Mouse (Mus musculus) left cerebral cortex, adult 2 months (tissue): Measurements from ENCODE around the gene Ldlrad3. TPM values are rescaled to one million over a fixed set of nuclear protein-coding genes. Genes with fewer than 3 reads are reported as not detected.

Experiments used
- DNase-seq, 2 experiments: peaks; one replicate each; pipeline ENCODE4 v3.0.0; 2021 to 2022; ENCODE audit warnings: low spot score in 2 of 2, mixed read lengths in 1 of 2; ENCODE audit errors: extremely low spot score in 1 of 2
- H3K27ac ChIP-seq: fragments of 200-600 bp; 2 replicates; pipeline ENCODE4 v1.8.1; 2022
- H3K4me3 ChIP-seq: fragments of 200-600 bp; 2 replicates; pipeline ENCODE4 v1.8.1; 2022
- CTCF ChIP-seq: fragments of 200-600 bp; IDR thresholded peaks from 2 replicates; pipeline ENCODE4 v1.8.1; 2022; ENCODE audit warnings: antibody characterized with exemption, mild to moderate bottlenecking, moderate library complexity
- intact Hi-C: fragments of 180-260 bp; cut with DNase I; formaldehyde crosslinking; loops from one replicate; pipeline ENCODE4 v1.15.1; 2025
- total RNA-seq, 2 experiments: library from RNA; stranded (reverse); gene quantifications; 2 replicates each; pipeline ENCODE4 v1.2.3; 2021

Ldlrad3 gene
- total RNA-seq, 2 experiments from 2014 or later = 9.1 to 10.3 TPM

DNA sequence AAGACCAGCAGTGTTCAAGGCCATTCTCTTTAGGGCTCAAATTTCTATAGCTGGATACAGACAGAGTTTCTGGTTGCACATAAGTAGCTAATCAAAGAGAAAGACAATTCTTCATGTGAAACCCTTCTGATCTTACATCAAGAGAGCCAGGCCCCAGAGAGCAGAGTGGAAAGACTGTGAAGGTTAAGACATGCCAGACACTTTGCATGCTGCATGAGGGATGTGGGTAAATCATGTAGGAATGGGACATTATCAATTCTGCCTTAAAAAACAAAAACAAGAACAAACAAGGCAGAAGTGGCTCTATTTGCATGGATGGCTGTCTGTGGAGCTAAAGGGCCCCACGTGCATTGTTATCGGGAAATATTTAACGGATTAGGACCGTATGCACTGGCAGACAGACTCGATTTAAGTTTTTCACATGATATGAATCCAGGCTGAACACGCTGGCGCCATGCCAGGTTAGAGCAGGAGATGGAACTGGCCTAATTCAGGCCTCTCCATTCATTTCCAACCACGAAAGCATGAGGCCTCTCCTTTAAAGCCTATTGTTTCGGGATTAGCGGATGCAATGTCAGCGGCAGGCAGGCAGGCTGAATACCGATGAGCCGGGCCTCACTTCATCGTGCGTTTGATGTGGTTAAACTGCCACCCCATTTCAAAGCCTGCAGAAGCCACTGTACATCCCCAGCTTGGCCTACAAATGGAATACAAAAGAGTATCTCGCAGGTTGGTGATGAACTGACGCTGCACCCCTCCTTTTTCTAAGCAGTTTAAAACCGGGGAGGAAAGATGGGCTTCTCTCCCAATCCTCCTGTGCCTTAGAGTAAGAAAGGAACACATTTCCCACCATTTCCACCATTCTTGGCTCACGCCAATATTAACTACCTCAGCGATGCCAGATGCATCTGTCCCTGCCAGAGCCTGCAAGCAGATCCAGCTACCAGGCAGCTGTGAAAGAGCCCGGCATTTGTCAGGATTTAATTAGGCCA is 207.4 kb downstream of the Ldlrad3 start:
- H3K27ac ChIP-seq = peak overlapping the region; percentile 5; the same call in 1 of the 2 replicates
- intact Hi-C loops = no loop called here
- no peak overlapping the region for H3K4me3 ChIP-seq
- DNase-seq = no peak
- no peak for TF ChIP-seq CTCF

DNA sequence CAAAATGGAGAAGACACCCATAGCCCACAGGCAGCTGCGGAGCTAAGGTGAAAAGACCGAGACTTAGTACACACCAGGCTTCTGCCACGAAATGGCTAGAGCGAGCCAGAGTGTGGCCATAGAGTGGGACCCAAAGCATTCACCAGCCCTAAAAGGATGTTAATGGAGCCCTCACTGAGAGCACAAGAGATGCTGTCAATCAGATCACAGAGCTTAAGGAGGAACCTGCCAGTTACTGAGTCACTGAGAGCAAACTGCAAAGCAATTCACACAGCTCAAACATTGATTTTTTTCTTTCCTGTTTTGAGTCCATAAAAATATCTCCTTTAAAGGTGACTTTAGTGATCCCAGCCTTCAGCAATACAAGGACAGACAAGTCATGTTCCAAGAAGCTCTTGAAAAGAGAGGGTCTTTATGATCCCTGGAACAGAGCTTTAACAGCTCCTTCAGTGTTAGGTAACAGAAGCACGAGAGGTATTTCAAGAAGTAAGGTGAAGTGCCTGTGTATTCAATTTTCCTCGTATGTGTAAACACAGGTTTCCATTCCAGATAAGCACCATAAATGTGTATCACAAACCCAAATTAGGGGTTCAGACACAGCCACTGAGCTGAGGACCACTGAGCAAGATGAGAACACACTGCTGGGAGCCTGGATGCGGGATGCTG is 209.7 kb downstream of the Ldlrad3 start:
- H3K27ac ChIP-seq = no peak overlapping the region
- intact Hi-C loops = no loop called here
- no peak for DNase-seq
- TF ChIP-seq CTCF = no peak
- no peak overlapping the region for H3K4me3 ChIP-seq

DNA sequence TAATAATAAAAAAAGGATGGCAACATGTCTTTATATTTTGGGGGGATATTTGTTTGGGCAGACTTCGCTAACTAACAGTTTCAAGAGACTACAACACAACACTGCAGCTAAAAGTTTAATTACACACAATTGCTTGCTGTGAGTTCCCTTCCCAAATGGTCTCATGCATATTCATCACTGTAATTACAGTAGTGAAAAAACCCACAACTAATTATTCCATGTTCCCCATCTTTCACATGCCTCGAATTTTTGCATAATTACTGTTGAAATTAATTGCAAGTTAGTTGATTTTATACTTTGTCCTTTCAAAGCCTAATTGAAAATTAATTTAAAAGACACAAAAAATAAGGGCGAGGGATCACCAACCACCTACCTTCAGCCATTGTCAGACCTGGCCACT is 212.4 kb downstream of the Ldlrad3 start:
- Histone ChIP-seq H3K4me3 (no peak overlapping the region), H3K27ac (no peak overlapping the region)
- intact Hi-C loops = no loop called here
- TF ChIP-seq CTCF = no peak
- no peak for DNase-seq

DNA sequence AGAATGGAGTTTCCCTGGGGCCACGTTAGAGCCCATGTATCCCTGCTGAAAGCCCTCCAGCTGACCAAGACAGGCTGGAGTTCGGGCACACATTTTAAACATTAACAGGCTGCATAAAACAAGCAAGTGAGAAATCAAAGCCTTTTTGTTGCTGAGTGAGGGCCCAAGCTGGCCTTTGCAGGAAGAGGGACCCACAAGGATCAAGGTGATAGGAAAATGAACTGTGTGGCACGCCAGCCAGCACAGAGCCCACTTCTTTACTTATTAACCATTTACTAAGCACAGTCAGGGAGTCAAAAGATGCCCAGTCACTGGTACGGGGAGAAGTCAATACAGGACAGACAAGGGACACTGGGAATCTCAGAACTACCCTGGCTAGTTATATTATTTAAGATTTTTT is 218.6 kb downstream of the Ldlrad3 start:
- no peak for DNase-seq
- intact Hi-C loops = no loop called here
- no peak overlapping the region for H3K4me3 ChIP-seq
- H3K27ac ChIP-seq = no peak overlapping the region
- TF ChIP-seq CTCF = no peak

DNA sequence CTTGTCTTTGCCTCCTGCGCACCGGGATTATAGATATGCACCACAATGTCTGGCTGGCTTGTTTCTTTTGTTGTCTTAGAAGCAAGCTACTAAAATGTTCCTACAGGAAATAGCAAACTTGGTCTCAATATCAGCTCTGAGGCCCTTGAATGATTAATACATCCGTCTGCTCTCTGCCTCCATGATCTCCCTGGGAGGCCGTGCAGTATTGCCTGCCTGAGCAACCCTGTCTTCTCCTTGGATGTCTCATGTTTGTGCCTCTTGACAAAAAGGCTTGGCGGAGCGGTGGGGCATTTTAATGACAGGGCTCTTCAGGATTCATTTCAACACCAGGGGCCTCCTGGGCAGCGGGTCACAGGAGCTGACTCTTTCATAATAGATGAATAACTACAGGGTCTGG is 219.0 kb downstream of the Ldlrad3 start:
- H3K27ac ChIP-seq = no peak overlapping the region
- TF ChIP-seq CTCF = no peak
- no peak for DNase-seq
- intact Hi-C loops = no loop called here
- no peak overlapping the region for H3K4me3 ChIP-seq

DNA sequence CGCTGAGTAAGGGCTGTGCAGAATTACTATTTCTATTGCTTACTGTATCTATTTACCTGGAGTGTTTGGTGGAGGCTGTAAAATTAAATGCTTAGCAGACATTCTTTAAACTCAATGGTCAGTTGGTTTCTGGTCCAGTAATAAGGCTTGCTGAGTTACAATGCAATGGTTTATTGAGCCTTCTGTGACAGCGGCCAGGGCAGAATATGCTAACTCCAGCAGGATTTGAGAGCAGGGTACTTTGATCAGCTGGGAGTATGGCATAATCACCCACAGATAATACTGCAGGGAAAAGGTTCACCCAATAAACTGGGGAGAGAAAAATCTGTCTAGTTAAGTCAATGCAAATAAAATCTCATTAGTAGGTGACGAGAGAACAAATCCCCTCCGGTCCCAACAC is 220.2 kb downstream of the Ldlrad3 start:
- H3K4me3 ChIP-seq = no peak overlapping the region
- no peak for DNase-seq
- intact Hi-C loops = no loop called here
- H3K27ac ChIP-seq = no peak overlapping the region
- no peak for TF ChIP-seq CTCF

DNA sequence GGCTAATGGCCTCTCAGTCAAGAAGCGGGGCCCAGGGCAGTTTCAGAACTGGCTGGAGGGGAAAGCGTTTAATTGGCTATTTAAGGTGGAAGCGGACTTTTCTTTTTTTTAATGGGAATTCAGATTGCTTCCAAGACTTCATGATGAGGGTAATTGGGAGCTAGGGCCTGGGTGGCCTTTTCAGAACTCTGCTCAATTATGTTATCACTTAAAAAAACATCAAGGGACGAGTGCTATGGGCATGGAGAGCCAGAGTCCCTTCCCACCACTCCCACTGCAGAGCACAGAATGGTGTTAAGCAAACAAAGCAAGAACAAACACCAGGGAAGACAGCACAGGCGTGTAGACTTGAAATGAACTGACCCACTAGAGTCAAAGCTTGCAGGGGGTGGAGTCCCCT is 220.7 kb downstream of the Ldlrad3 start:
- intact Hi-C loops = no loop called here
- TF ChIP-seq CTCF = no peak
- no peak overlapping the region for H3K27ac ChIP-seq

DNA sequence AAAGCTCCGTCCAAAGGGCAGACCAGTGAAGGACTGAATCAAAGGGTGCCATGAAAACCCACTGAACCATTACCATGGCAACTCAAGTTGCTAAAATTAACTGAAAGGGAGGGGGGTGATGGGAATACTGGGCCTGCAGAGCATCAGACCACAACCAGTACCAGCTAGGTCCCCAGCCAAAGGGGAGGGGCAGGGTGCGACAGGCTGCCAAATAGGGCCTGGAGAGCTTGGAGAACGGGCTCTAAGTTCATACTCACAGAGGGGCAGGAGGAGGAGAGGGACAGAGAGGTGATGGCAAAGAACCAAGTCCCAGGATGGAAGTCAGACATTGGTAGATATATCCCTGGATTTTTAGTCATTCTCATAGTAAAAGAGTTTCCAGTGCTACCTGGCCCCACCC is 222.8 kb downstream of the Ldlrad3 start:
- no peak for TF ChIP-seq CTCF
- H3K27ac ChIP-seq = no peak overlapping the region
- H3K4me3 ChIP-seq = no peak overlapping the region
- intact Hi-C loops = no loop called here
- no peak for DNase-seq

More for the DNA sequence above, 220.7 kb downstream of the Ldlrad3 start:
- DNase-seq = no peak
- no peak overlapping the region for H3K4me3 ChIP-seq

DNA sequence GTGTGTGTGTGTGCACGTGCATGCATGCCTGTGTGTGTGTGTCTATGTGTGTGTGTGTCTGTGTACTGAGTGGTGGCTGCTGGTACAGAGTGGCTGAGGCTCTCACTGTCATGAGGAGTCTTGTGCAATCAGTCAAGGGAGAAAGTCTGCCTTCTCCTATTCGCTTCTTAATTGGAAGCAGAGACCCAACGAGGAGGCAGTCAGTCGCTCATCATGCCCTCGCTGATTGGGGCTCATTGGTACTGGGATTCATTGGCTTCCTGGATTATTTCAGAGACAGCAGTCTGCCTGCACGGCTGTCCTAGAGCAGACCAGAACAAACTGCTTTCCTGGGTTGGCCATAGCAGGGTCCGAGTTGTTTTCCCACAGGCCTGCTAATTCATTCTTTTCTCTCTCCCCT is 223.8 kb downstream of the Ldlrad3 start:
- H3K4me3 ChIP-seq = no peak overlapping the region
- H3K27ac ChIP-seq = no peak overlapping the region
- intact Hi-C loops = no loop called here
- TF ChIP-seq CTCF = no peak
- no peak for DNase-seq

DNA sequence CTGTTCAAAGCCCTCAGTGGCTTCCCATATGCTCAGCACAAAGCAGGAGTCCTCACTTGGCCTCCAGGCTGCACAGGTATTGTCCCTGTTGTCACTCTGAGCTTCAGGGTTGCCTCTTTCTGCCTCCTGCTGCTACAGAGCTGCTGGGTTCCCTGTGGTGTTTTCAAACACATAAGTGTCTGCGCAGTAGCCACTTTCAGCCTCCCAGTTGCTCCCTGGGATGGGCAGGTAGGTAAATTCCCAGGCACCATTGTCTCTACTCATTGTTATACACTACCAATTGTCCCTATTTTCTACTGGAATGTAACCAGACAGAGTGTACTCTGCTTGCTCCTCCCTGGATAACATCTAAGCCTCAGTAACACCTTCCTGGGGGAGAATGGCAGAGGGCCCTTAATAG is 224.8 kb downstream of the Ldlrad3 start:
- Histone ChIP-seq H3K27ac (no peak overlapping the region), H3K4me3 (no peak overlapping the region)
- DNase-seq = no peak
- no peak for TF ChIP-seq CTCF
- intact Hi-C loops = no loop called here

DNA sequence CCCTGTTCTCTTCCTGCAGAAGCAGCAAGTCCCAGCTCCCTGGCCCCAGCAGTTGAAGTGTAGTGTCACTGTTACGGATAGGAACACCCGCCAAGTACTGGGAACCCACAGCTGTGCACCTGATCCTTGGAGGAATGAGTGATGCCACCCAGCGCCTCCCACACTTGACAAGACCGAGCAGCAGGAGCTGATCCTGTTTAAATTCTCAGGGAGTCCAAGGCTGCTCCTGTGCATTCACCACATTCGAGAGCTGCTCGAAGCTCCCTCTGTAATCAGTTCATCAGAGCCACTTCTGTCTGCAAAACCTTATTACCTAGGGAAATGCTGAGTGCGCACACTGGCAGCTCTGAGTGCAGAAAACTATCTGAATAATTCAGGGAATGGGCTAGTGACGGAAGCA is 225.5 kb downstream of the Ldlrad3 start:
- peak in 1 of 2 experiments; percentile 42 for DNase-seq
- H3K4me3 ChIP-seq = no peak overlapping the region
- no peak for TF ChIP-seq CTCF
- intact Hi-C loops = no loop called here
- no peak overlapping the region for H3K27ac ChIP-seq

DNA sequence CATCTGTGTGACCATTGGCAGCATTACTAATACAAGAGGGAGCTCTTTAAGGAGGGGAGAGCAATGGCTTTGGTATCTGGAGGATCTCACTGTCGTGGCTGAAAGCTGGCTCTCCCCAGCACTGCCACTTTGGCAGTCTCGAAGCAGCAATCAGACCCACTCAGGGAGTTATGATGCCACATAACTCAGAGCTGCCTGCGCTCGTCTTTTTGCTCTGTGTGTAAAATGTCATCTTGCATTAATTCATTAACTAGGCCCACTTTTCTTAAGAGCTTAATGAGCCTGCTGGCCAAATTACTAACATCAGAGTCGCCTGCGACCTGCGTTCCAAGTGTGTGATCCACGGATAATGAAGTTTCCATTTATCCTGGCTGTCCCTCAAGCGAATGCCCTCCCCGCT is 230.1 kb downstream of the Ldlrad3 start:
- Histone ChIP-seq H3K4me3 (no peak overlapping the region), H3K27ac (no peak overlapping the region)
- TF ChIP-seq CTCF = no peak
- intact Hi-C loops = no loop called here
- no peak for DNase-seq
